Mouse (Mus musculus) liver, embryonic 13.5 days (tissue): ENCODE data around the gene Ddhd1. TPM values are rescaled to one million over a fixed set of nuclear protein-coding genes. Genes with fewer than 3 reads are reported as not detected.
"Not testable (repeated sequence)": the region's sequence is repeated elsewhere in the genome, so short reads cannot be mapped to it uniquely, and the experiment has no call there.

Source experiments
- ATAC-seq: fragments of 200-750 bp; cut with Nextera tagmentation; 2 replicates; pipeline ENCODE4 v1.8.0; 2017; ENCODE audit warnings: low read depth, mild to moderate bottlenecking, moderate number of reproducible peaks, moderate library complexity
- DNase-seq: peaks from one replicate; pipeline ENCODE4 v3.0.0; 2022
- H3K27ac ChIP-seq: fragments of 300-500 bp; sonication (generic); 2 replicates; pipeline ENCODE4 v1.5.1; 2015; ENCODE audit warnings: moderate library complexity, mild to moderate bottlenecking, inconsistent platforms
- H3K27me3 ChIP-seq: fragments of 300-500 bp; sonication (generic); 2 replicates; pipeline ENCODE4 v1.6.1; 2015; ENCODE audit warnings: mild to moderate bottlenecking, inconsistent platforms
- H3K36me3 ChIP-seq: fragments of 300-500 bp; sonication (generic); 2 replicates; pipeline ENCODE4 v1.6.1; 2015; ENCODE audit warnings: mild to moderate bottlenecking, inconsistent platforms
- H3K4me1 ChIP-seq: fragments of 300-500 bp; sonication (generic); replicated peaks from 2 replicates; pipeline ENCODE4 v1.6.1; 2015; ENCODE audit warnings: inconsistent platforms
- H3K4me2 ChIP-seq: fragments of 300-500 bp; sonication (generic); 2 replicates; pipeline ENCODE4 v1.6.1; 2015; ENCODE audit warnings: inconsistent platforms, mild to moderate bottlenecking, moderate library complexity
- H3K4me3 ChIP-seq: fragments of 300-500 bp; sonication (generic); replicated peaks from 2 replicates; pipeline ENCODE4 v1.5.1; 2015; ENCODE audit warnings: mild to moderate bottlenecking, inconsistent platforms
- H3K9ac ChIP-seq: fragments of 300-500 bp; sonication (generic); 2 replicates; pipeline ENCODE4 v1.6.1; 2015; ENCODE audit warnings: mild to moderate bottlenecking, inconsistent platforms
- H3K9me3 ChIP-seq: fragments of 300-500 bp; sonication (generic); replicated peaks from 2 replicates; pipeline ENCODE4 v1.6.1; 2016; ENCODE audit warnings: inconsistent platforms
- WGBS: fragments of 180-500 bp; shearing (Covaris S2); methylation state at CpG from one replicate; pipeline ENCODE4 v1.1.7; 2015; ENCODE audit not compliant: insufficient replicate concordance; 5-methylcytosine and 5-hydroxymethylcytosine counted together
- polyA plus RNA-seq: library from polyadenylated mRNA; unstranded; fragments of >200 nt; fragmentation: Nextera tagmentation; extraction: Ambion mirVana; gene quantifications from 2 replicates; pipeline ENCODE4 v1.2.1, GENCODE M21; 2015

The Ddhd1 gene
- polyA plus RNA-seq, 1 experiment from 2014 or later, result 6.6 TPM

GRCm38 (mm10) chr14:45614822-45615221, 43.1 kb downstream of the Ddhd1 start:
- H3K9ac ChIP-seq, result no peak overlapping the region
- H3K4me1 ChIP-seq, result 0 out of 2 replicates have a peak, but pooled peaks cover 4% of the 10 kb centered on the region
- H3K9me3 ChIP-seq, result no peaks in the 10 kb centered on the region
- ATAC-seq, result no peak
- no peak for DNase-seq
- peaks cover 87% of the 10 kb centered on the region for H3K36me3 ChIP-seq
- no peak overlapping the region for H3K4me2 ChIP-seq
- H3K27ac ChIP-seq, result no peak overlapping the region
- WGBS, result 70% methylated on average over 4 of the region's 4 CpGs
- H3K27me3 ChIP-seq, result no peaks in the 10 kb centered on the region
- no peak overlapping the region for H3K4me3 ChIP-seq

DNA sequence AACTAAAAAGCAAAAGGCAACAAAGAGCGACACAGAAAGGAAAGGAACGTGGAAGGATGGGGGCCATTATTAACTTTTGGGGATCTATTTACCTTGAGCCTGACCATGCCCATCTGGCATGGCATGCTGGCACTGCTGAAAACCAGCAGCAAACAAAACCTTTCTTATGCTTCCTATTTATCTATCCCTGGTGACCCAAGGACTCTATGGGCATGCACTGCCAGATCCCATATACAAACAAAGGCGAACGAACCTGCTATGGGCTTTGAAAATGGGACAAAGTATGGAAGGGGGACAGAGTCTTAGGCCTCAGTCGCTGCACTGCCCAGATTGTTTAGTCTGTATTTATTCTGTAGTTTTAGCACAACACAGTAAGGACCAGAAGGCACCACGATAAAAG, 43.5 kb downstream of the Ddhd1 start:
- WGBS, result 87% methylated on average over 6 of the region's 6 CpGs
- Histone ChIP-seq H3K9ac (no peak overlapping the region), H3K4me3 (no peak overlapping the region), H3K36me3 (peaks cover 89% of the 10 kb centered on the region), H3K27me3 (no peaks in the 10 kb centered on the region), H3K4me2 (no peak overlapping the region), H3K4me1 (0 out of 2 replicates have a peak, but pooled peaks cover 4% of the 10 kb centered on the region), H3K27ac (no peak overlapping the region), H3K9me3 (no peaks in the 10 kb centered on the region)
- DNase-seq, result no peak
- ATAC-seq, result no peak

- Histone ChIP-seq H3K9ac (no peak overlapping the region), H3K27me3 (no peaks in the 10 kb centered on the region), H3K4me2 (no peak overlapping the region), H3K36me3 (peaks cover 89% of the 10 kb centered on the region), H3K9me3 (no peaks in the 10 kb centered on the region), H3K4me1 (0 out of 2 replicates have a peak, but pooled peaks cover 4% of the 10 kb centered on the region), H3K4me3 (no peak overlapping the region), H3K27ac (no peak overlapping the region)
- 84% methylated on average over 7 of the region's 7 CpGs for WGBS
- ATAC-seq (no peak), DNase-seq (no peak)
Measured at GRCm38 (mm10) chr14:45611654-45612053, 46.3 kb downstream of the Ddhd1 start.

DNA sequence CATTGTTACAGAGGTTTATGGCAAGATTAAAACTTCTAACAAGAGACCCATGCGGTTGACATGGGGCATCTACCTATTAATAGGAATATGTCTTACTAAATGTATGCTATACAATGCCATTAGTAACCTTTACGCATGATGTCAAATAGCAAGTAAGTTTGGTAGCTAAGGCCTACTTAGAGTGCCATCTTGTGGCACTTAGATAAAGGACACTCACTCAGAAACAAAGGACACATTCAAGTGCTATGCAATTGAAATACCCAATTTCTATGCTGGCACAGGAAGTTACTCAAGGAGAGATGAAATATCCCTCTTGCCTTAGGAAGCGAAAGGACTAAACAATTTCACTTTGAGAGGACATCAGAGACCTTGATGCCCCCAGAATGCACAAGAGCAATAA, 55.9 kb downstream of the Ddhd1 start:
- Histone ChIP-seq H3K4me3 (no peak overlapping the region), H3K9me3 (no peaks in the 10 kb centered on the region), H3K27me3 (no peaks in the 10 kb centered on the region), H3K36me3 (peaks cover 85% of the 10 kb centered on the region), H3K4me1 (no peaks in the 10 kb centered on the region), H3K9ac (no peak overlapping the region), H3K27ac (no peak overlapping the region), H3K4me2 (no peak overlapping the region)
- no peak for ATAC-seq
- DNase-seq, result no peak
- 69% methylated on average over 3 of the region's 3 CpGs for WGBS

DNA sequence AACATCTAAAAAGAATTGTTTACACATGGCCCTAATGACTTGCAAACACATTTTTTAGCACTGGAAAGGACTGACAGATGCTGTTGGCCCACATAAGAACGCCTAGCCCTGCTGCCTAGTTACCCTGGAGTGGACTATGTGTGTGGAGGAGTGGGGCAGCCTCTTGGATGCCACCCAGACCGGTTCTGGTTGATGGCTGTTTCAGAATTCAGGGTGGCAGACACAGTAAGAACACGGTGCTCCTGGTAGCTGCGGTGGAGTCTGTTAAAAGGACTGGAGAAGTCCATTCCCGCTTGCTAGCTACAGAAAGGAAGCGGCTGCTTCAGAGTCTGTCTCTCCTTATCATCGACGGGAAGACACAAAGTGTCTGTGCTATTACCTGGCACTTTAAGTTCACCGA, 57.4 kb downstream of the Ddhd1 start:
- no peaks in the 10 kb centered on the region for H3K4me1 ChIP-seq
- DNase-seq, result no peak
- no peaks in the 10 kb centered on the region for H3K27me3 ChIP-seq
- WGBS, result 84% methylated on average over 9 of the region's 9 CpGs
- no peaks in the 10 kb centered on the region for H3K9me3 ChIP-seq
- H3K4me3 ChIP-seq, result no peak overlapping the region
- peaks cover 80% of the 10 kb centered on the region for H3K36me3 ChIP-seq
- no peak for ATAC-seq
- H3K27ac ChIP-seq, result no peak overlapping the region
- no peak overlapping the region for H3K9ac ChIP-seq
- no peak overlapping the region for H3K4me2 ChIP-seq

- DNase-seq (no peak), ATAC-seq (no peak)
- no peak overlapping the region for H3K27ac ChIP-seq
- no peak overlapping the region for H3K4me2 ChIP-seq
- H3K27me3 ChIP-seq, result no peaks in the 10 kb centered on the region
- no peak overlapping the region for H3K9ac ChIP-seq
- H3K4me3 ChIP-seq, result no peak overlapping the region
- H3K9me3 ChIP-seq, result no peaks in the 10 kb centered on the region
- H3K36me3 ChIP-seq, result peaks cover 77% of the 10 kb centered on the region
- WGBS, result 89% methylated on average over 8 of the region's 8 CpGs
- H3K4me1 ChIP-seq, result no peaks in the 10 kb centered on the region
Measured at GRCm38 (mm10) chr14:45597855-45598254, 60.1 kb downstream of the Ddhd1 start.

GRCm38 (mm10) chr14:45593261-45593660, 64.7 kb downstream of the Ddhd1 start:
- H3K27ac ChIP-seq, result no peak overlapping the region
- H3K4me3 ChIP-seq, result no peak overlapping the region
- no peaks in the 10 kb centered on the region for H3K27me3 ChIP-seq
- H3K36me3 ChIP-seq, result peaks cover 39% of the 10 kb centered on the region
- DNase-seq, result no peak
- no peak for ATAC-seq
- no peak overlapping the region for H3K9ac ChIP-seq
- H3K4me2 ChIP-seq, result no peak overlapping the region
- H3K4me1 ChIP-seq, result no peaks in the 10 kb centered on the region
- H3K9me3 ChIP-seq, result no peaks in the 10 kb centered on the region
- WGBS, result 85% methylated on average over 6 of the region's 6 CpGs

GRCm38 (mm10) chr14:45588403-45588802, 69.5 kb downstream of the Ddhd1 start:
- WGBS, result 79% methylated on average over 7 of the region's 7 CpGs
- no peaks in the 10 kb centered on the region for H3K27me3 ChIP-seq
- H3K27ac ChIP-seq, result no peak overlapping the region
- no peaks in the 10 kb centered on the region for H3K4me1 ChIP-seq
- peaks cover 2% of the 10 kb centered on the region; the same call in 1 of the 2 replicates for H3K36me3 ChIP-seq
- ATAC-seq (no peak), DNase-seq (no peak)
- H3K9ac ChIP-seq, result no peak overlapping the region
- no peak overlapping the region for H3K4me3 ChIP-seq
- no peak overlapping the region for H3K4me2 ChIP-seq
- no peaks in the 10 kb centered on the region for H3K9me3 ChIP-seq

DNA sequence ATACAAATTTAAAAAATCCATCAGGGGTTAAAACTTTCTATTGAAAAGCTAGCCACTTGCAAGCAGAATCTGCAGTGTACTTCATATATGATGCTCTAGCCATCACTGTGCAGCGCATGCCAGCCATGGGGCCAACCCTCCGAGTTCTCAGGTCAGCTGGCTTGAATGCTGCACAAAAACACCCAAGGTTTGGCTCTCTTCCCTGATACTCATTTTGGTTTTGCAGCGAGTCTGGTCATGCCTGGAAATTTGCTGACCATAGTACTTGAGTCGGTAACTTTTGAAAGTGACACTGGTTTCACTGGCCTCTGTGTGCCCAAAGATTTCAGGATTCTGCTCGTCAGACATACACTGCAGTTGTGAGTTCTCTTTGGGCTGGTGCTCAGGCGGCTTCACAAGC, 70.4 kb downstream of the Ddhd1 start:
- no peak overlapping the region for H3K9ac ChIP-seq
- no peak overlapping the region for H3K27ac ChIP-seq
- no peak overlapping the region for H3K4me2 ChIP-seq
- no peaks in the 10 kb centered on the region for H3K4me1 ChIP-seq
- H3K27me3 ChIP-seq, result no peaks in the 10 kb centered on the region
- no peak overlapping the region for H3K4me3 ChIP-seq
- DNase-seq (no peak), ATAC-seq (no peak)
- WGBS, result 86% methylated on average over 6 of the region's 6 CpGs
- H3K36me3 ChIP-seq, result no peaks in the 10 kb centered on the region; the same call in 1 of the 2 replicates
- H3K9me3 ChIP-seq, result no peaks in the 10 kb centered on the region

- no peak overlapping the region for H3K27ac ChIP-seq
- no peak overlapping the region for H3K4me3 ChIP-seq
- whole genome bisulfite sequencing, result 35% methylated on average over 8 of the region's 8 CpGs
- H3K27me3 ChIP-seq, result no peaks in the 10 kb centered on the region
- H3K4me2 ChIP-seq, result no peak overlapping the region
- ATAC-seq, result no peak
- no peaks in the 10 kb centered on the region; the same call in 1 of the 2 replicates for H3K36me3 ChIP-seq
- DNase-seq, result no peak
- no peaks in the 10 kb centered on the region for H3K4me1 ChIP-seq
- no peaks in the 10 kb centered on the region for H3K9me3 ChIP-seq
- H3K9ac ChIP-seq, result no peak overlapping the region
Measured at GRCm38 (mm10) chr14:45583494-45584027, 74.4 kb downstream of the Ddhd1 start.

- not testable (repeated sequence) for DNase-seq, H3K4me3 ChIP-seq, H3K9me3 ChIP-seq, H3K27ac ChIP-seq, ATAC-seq, H3K4me2 ChIP-seq, H3K27me3 ChIP-seq, H3K4me1 ChIP-seq, H3K36me3 ChIP-seq, H3K9ac ChIP-seq
- WGBS, result 71% methylated on average over 3 of the region's 3 CpGs
Measured at GRCm38 (mm10) chr14:45580923-45581827, 76.8 kb downstream of the Ddhd1 start.
